Mouse (Mus musculus): ENCODE measurements at regions not wholly inside any gene's neighbourhood (a gene's known extent, or its start where the extent isn't known, plus 50 kb on each side); places are given as distances from the start of the nearest gene placed in this dataset.

GRCm38 (mm10) chr14:76631181-76631580 lies 74.5 kb upstream of the Serp2 start:
- no peak for DNase-seq (ENCODE audit: low read depth)

- no peak for DNase-seq (ENCODE audit: low read depth)
These were observed 73.3 kb upstream of the Serp2 start for GRCm38 (mm10) chr14:76629913-76630478.

GRCm38 (mm10) chr14:76628182-76628892 lies 71.6 kb upstream of the Serp2 start:
- DNase-seq (ENCODE audit: low read depth): no peak

GRCm38 (mm10) chr14:76625589-76626368 lies 69.1 kb upstream of the Serp2 start:
- DNase-seq (ENCODE audit: low read depth): no peak

GRCm38 (mm10) chr14:76624626-76625378 lies 68.1 kb upstream of the Serp2 start:
- no peak for DNase-seq (ENCODE audit: low read depth)

- peak; percentile 33 for DNase-seq (ENCODE audit: low read depth)
These were observed 66.8 kb upstream of the Serp2 start for GRCm38 (mm10) chr14:76623371-76623988.

- DNase-seq (ENCODE audit: low read depth): no peak
These were observed 66.1 kb upstream of the Serp2 start for GRCm38 (mm10) chr14:76622634-76623291.

- no peak for DNase-seq (ENCODE audit: low read depth)
These were observed 62.3 kb upstream of the Serp2 start for GRCm38 (mm10) chr14:76619038-76619409.

GRCm38 (mm10) chr14:76618331-76619037 lies 61.8 kb upstream of the Serp2 start:
- DNase-seq (ENCODE audit: low read depth): no peak

GRCm38 (mm10) chr14:76617889-76618288 lies 61.2 kb upstream of the Serp2 start:
- no peak for DNase-seq (ENCODE audit: low read depth)

GRCm38 (mm10) chr14:76617447-76617846 lies 60.8 kb upstream of the Serp2 start:
- no peak for DNase-seq (ENCODE audit: low read depth)

- DNase-seq (ENCODE audit: low read depth): no peak
These were observed 59.6 kb upstream of the Serp2 start for GRCm38 (mm10) chr14:76616367-76616683.

- DNase-seq (ENCODE audit: low read depth): no peak
These were observed 59.1 kb upstream of the Serp2 start for GRCm38 (mm10) chr14:76615603-76616366.

- DNase-seq (ENCODE audit: low read depth): no peak
These were observed 58.5 kb upstream of the Serp2 start for GRCm38 (mm10) chr14:76615182-76615581.

- DNase-seq (ENCODE audit: low read depth): no peak
These were observed 58.0 kb upstream of the Serp2 start for GRCm38 (mm10) chr14:76614682-76615081.

- DNase-seq (ENCODE audit: low read depth): no peak
These were observed 56.9 kb upstream of the Serp2 start for GRCm38 (mm10) chr14:76613604-76614003.

GRCm38 (mm10) chr14:76610429-76611378 lies 54.0 kb upstream of the Serp2 start:
- DNase-seq (ENCODE audit: low read depth): no peak

Measured in naive thymus-derived CD4-positive, alpha-beta T cell, adult 2 months (primary cell).